Mouse (Mus musculus): ENCODE data around the gene Vmn1r194.
"Not testable (repeated sequence)": the region's sequence is repeated elsewhere in the genome, so short reads cannot be mapped to it uniquely, and the experiment has no call there.

Gene Vmn1r194
- long read RNA-seq, experiment 1 = 0 reads
- long read RNA-seq, experiment 2 = 0 reads

- intact Hi-C loops (cut with DNase I) = no loop called here
Measured at GRCm38 (mm10) chr13:22243915-22244314, at the start of gene Vmn1r194. Gene Vmn1r194, plus strand, starts transcription at chr13:22244215.

- intact Hi-C loops (cut with DNase I) = not testable (repeated sequence)
Measured at GRCm38 (mm10) chr13:22223060-22223459, 21.0 kb upstream of the Vmn1r194 start, which contains the start of gene Vmn1r193. Gene Vmn1r193, minus strand, starts transcription at chr13:22223160.

- intact Hi-C loops (cut with DNase I) = not testable (repeated sequence)
Measured at GRCm38 (mm10) chr13:22270222-22270621, 26.2 kb downstream of the Vmn1r194 start, which contains the start of gene Vmn1r195. Gene Vmn1r195, plus strand, starts transcription at chr13:22270522.

- intact Hi-C loops (cut with DNase I) = no loop called here
Measured at GRCm38 (mm10) chr13:22271721-22272120, 27.7 kb downstream of the Vmn1r194 start.

- intact Hi-C loops (cut with DNase I) = no loop called here
Measured at GRCm38 (mm10) chr13:22284578-22284977, 40.6 kb downstream of the Vmn1r194 start.

- intact Hi-C loops (cut with DNase I) = no loop called here
Measured at GRCm38 (mm10) chr13:22289620-22290019, 45.6 kb downstream of the Vmn1r194 start, which contains the start of gene Vmn1r196. Gene Vmn1r196, plus strand, starts transcription at chr13:22289920.

Small RNA genes within 50 kb of the gene (microRNA-seq; reads per million reads assigned to microRNA genes)
- gene Gm23282 (0 reads per million in 2 experiments), gene Gm25084 (0 reads per million in 2 experiments)
